Mouse (Mus musculus) midbrain, embryonic 15.5 days (tissue): ENCODE measurements around the gene Csf1. TPM values are rescaled to one million over a fixed set of nuclear protein-coding genes. Genes with fewer than 3 reads are reported as not detected.

Experiments used
- ATAC-seq: fragments of 200-750 bp; cut with Nextera tagmentation; replicated peaks from 2 replicates; pipeline ENCODE4 v1.8.0; 2017; ENCODE audit warnings: moderate TSS enrichment
- H3K27ac ChIP-seq: fragments of 300-500 bp; sonication (generic); 2 replicates; pipeline ENCODE4 v1.5.1; 2015; ENCODE audit warnings: mild to moderate bottlenecking, inconsistent platforms
- H3K27me3 ChIP-seq: fragments of 300-500 bp; sonication (generic); replicated peaks from 2 replicates; pipeline ENCODE4 v1.6.1; 2015; ENCODE audit warnings: inconsistent platforms
- H3K36me3 ChIP-seq: fragments of 300-500 bp; sonication (generic); replicated peaks from 2 replicates; pipeline ENCODE4 v1.6.1; 2015; ENCODE audit warnings: inconsistent platforms
- H3K4me1 ChIP-seq: fragments of 300-500 bp; sonication (generic); 2 replicates; pipeline ENCODE4 v1.6.1; 2015; ENCODE audit warnings: inconsistent platforms
- H3K4me2 ChIP-seq: fragments of 300-500 bp; sonication (generic); 2 replicates; pipeline ENCODE4 v1.6.1; 2015; ENCODE audit warnings: inconsistent platforms, mild to moderate bottlenecking, moderate library complexity
- H3K4me3 ChIP-seq: fragments of 300-500 bp; sonication (generic); 2 replicates; pipeline ENCODE4 v1.5.1; 2015; ENCODE audit warnings: mild to moderate bottlenecking, inconsistent platforms
- H3K9ac ChIP-seq: fragments of 300-500 bp; sonication (generic); 2 replicates; pipeline ENCODE4 v1.6.1; 2015; ENCODE audit warnings: mild to moderate bottlenecking, inconsistent platforms
- H3K9me3 ChIP-seq: fragments of 300-500 bp; sonication (generic); 2 replicates; pipeline ENCODE4 v1.6.1; 2016; ENCODE audit warnings: inconsistent platforms
- WGBS: fragments of 180-500 bp; shearing (Covaris S2); methylation state at CpG from one replicate; pipeline ENCODE4 v1.1.7; 2015; ENCODE audit warnings: mixed read lengths; 5-methylcytosine and 5-hydroxymethylcytosine counted together
- polyA plus RNA-seq: library from polyadenylated mRNA; unstranded; fragments of >200 nt; fragmentation: Nextera tagmentation; extraction: Ambion mirVana; gene quantifications from 2 replicates; pipeline ENCODE4 v1.2.1, GENCODE M21; 2015

Csf1 gene
- polyA plus RNA-seq, 1 experiment from 2014 or later = 6.7 TPM

DNA sequence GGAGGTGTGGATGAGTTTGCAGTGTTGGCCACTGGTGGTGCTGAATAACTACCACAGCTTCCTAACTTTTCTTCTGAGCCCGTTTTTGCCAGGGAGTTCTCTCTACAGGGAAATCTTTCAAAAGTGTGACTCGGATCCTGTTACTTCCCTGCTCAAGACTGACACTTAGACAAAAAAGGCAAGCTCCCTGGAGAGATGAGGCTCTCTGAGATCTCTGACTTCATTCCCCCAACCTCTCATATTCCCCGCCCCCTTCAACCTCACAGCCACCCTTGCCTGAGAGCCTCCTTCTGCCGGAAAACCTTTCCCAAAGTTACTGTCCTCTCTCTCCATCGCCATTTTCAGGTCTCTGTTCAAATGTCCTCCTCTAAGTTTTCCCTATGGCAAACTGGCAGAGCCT lies 14.8 kb upstream of the Csf1 start:
- H3K4me3 ChIP-seq = no peak overlapping the region
- no peak for ATAC-seq
- 43% methylated on average over 5 of the region's 5 CpGs for WGBS
- no peak overlapping the region for H3K4me2 ChIP-seq
- no peaks in the 10 kb centered on the region for H3K27me3 ChIP-seq
- no peaks in the 10 kb centered on the region for H3K9me3 ChIP-seq
- H3K4me1 ChIP-seq = no peaks in the 10 kb centered on the region
- H3K27ac ChIP-seq = no peak overlapping the region
- no peaks in the 10 kb centered on the region for H3K36me3 ChIP-seq
- H3K9ac ChIP-seq = no peak overlapping the region

DNA sequence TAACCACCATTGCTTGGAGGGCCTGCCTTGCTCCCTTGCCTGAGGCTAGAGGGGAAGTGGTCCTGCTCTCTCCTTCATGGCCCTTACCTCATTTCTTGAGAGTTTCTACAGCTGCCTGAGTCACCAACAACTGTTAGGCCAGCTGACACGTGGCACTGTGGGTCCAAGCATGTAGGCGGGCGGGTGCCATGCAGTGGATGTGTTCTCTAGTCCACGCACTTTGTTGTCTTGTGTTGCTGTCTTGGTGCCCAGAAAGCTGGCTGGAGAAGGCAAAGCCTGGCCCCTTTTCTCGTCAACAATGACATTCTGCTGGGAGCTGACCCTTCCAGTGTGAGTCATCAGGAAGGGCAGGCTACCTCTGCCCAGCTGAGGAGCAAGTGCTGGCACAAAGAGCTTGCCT lies 12.6 kb upstream of the Csf1 start:
- Histone ChIP-seq H3K36me3 (no peaks in the 10 kb centered on the region), H3K4me1 (no peaks in the 10 kb centered on the region), H3K27ac (no peak overlapping the region), H3K9ac (no peak overlapping the region), H3K9me3 (no peaks in the 10 kb centered on the region), H3K4me2 (no peak overlapping the region), H3K4me3 (no peak overlapping the region), H3K27me3 (no peaks in the 10 kb centered on the region)
- ATAC-seq = no peak
- WGBS = 83% methylated on average over 5 of the region's 5 CpGs

DNA sequence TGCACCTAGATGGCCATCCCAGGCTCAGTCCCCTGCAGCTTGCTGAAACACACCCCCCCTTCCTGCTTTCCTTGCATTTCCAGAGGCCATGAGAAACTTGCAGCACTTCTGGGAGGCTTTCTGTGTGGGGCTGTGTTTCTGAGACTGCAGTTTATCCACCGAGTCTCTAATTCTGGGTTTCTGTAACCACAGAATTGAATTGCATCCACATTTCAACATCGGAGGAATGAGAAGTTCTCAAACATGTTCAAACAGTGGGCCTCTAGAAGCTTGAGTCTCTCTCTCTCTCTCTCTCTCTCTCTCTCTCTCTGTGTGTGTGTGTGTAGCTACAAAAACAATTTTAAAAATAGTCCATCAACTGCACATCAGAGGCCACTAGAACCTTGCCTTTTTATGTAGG lies 9.4 kb upstream of the Csf1 start:
- H3K9me3 ChIP-seq = no peaks in the 10 kb centered on the region
- H3K4me1 ChIP-seq = no peaks in the 10 kb centered on the region
- H3K4me2 ChIP-seq = no peak overlapping the region
- WGBS = 80% methylated on average over 2 of the region's 2 CpGs
- ATAC-seq = no peak
- no peak overlapping the region for H3K9ac ChIP-seq
- H3K36me3 ChIP-seq = no peaks in the 10 kb centered on the region
- H3K27me3 ChIP-seq = no peaks in the 10 kb centered on the region
- no peak overlapping the region for H3K27ac ChIP-seq
- no peak overlapping the region for H3K4me3 ChIP-seq

DNA sequence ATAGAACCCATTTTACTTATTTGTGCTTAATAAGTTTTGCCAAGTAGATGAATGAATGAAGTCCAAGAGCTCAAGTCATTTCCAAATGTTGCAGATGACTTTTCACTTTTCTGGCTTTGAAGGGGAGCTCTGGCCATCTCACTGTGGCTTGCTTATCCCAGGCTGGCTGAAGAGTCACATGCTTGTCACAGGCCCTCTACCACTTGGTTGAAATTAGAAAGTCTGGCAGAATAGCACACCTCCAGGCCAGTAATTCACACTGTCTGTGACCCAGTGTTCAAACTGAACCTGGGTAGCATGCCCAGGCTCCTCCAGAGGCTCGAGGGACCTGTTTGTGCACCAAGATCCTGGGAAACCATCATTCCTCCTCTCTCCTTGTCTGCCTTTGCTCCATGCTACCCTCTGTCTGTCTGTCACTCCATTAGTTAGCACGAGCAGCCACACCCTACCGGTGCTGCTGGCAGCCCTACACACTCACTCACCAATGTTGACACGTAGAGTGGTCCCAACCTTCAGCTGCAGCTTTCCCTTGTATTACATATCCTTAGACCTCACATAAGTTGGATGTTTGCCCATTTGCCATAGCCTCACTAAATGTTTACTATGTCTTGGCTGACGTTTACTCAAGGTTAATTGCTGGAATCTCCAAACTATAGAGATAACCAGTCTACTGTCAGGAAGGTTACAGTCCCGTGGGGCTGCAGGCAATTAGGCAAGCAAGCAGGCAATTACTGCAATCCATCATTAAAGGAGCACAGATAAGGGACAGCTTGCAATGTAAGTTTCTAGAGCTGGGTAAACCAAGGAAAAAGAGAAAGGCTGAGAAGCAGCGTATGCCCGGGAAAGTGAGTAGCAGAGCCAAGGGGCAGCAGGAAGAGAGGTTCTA lies 8.1 kb upstream of the Csf1 start:
- WGBS = 76% methylated on average over 8 of the region's 8 CpGs
- Histone ChIP-seq H3K9ac (no peak overlapping the region), H3K4me2 (no peak overlapping the region), H3K27ac (no peak overlapping the region), H3K9me3 (no peaks in the 10 kb centered on the region), H3K27me3 (no peaks in the 10 kb centered on the region; the same call in 1 of the 2 replicates), H3K36me3 (no peaks in the 10 kb centered on the region), H3K4me1 (no peaks in the 10 kb centered on the region), H3K4me3 (no peak overlapping the region)
- ATAC-seq = no peak

DNA sequence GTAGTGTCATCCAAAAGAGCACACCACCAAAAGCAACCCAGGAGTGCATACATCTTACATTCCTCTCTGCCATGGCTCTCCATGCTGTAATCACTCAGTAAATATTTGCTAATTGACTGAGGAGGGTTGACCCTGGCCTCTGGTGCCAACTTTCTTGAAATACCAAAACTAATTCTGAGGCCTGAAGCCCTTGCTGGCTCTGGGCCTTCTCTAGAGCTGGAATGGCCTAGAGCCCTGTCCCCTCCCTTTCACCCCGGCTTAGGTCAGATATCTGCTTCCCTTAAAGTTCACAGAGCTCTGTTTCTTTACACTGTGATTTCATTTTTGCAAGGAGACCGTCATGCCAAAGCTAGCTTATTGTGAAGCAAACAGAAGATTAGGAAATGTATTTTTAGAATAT lies 6.5 kb upstream of the Csf1 start:
- ATAC-seq = no peak
- Histone ChIP-seq H3K4me3 (no peak overlapping the region), H3K4me2 (no peak overlapping the region), H3K36me3 (no peaks in the 10 kb centered on the region), H3K27ac (no peak overlapping the region), H3K27me3 (no peaks in the 10 kb centered on the region; the same call in 1 of the 2 replicates), H3K9ac (no peak overlapping the region), H3K4me1 (no peaks in the 10 kb centered on the region), H3K9me3 (no peaks in the 10 kb centered on the region)
- WGBS = 76% methylated on average over 2 of the region's 2 CpGs

DNA sequence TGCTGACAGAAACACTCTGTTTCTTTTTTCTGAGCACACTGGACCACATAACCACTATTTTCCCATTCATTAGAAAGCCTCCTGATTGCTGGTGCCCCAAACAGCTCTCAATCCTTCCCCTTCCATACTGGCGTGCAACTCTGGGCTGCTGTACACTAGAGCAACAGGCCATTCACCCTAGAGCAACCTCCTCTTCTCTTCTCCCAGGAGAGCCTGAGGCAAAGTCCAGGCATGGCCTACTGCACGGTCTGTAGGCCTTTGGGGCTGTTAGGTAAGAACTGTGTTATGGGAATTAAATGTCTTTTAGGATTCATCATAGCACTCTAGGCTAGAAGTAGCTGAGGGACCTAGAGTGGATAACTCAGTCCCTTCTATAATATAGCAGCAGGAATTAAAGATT lies 5.7 kb upstream of the Csf1 start:
- Histone ChIP-seq H3K27me3 (no peaks in the 10 kb centered on the region; the same call in 1 of the 2 replicates), H3K4me3 (no peak overlapping the region), H3K4me2 (no peak overlapping the region), H3K9ac (no peak overlapping the region), H3K9me3 (no peaks in the 10 kb centered on the region), H3K36me3 (no peaks in the 10 kb centered on the region), H3K27ac (no peak overlapping the region), H3K4me1 (no peaks in the 10 kb centered on the region)
- ATAC-seq = no peak
- 87% methylated on average over 2 of the region's 2 CpGs for WGBS

DNA sequence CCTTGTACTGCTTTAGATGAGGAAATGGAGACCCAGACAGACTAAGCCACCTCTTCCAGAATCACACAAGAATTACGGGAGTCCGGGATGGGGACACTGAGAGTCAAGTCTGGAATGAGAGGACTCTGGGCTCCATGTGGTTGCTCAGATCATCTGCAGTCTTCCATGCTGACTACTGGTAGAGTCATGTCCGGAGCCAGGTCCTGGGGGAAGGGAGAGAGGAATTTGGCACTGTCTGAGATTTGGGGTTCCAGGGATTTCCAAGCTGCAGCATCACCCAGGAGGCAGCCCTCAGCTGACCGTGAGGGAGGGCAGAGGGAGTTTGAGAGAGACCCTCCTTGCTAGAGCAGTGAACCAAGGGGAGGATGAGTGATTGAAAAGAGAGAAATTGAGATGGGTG lies 3.3 kb upstream of the Csf1 start:
- 90% methylated on average over 4 of the region's 4 CpGs for WGBS
- Histone ChIP-seq H3K4me1 (peaks cover 20% of the 10 kb centered on the region), H3K27me3 (no peaks in the 10 kb centered on the region; the same call in 1 of the 2 replicates), H3K9me3 (no peaks in the 10 kb centered on the region), H3K4me2 (no peak overlapping the region), H3K36me3 (no peaks in the 10 kb centered on the region), H3K4me3 (no peak overlapping the region), H3K27ac (no peak overlapping the region), H3K9ac (no peak overlapping the region)
- no peak for ATAC-seq

DNA sequence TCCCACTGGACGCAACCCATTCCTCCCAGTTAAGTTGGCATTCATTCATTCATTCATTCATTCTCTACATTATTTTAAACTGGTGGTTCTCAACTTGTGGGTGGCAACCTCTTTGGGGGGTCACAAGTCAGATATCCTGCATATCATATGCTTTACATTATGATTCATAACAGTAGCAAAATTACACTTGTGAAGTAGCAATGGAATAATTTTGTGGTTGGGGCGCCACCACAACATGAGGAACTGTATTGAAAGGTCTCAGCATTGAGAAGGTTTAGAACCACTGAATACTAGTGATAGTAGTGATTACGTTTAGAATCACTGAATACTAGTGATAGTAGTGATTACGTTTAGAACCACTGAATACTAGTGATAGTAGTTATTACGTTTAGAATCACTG lies 1.2 kb upstream of the Csf1 start:
- Histone ChIP-seq H3K9me3 (no peaks in the 10 kb centered on the region), H3K27me3 (no peaks in the 10 kb centered on the region; the same call in 1 of the 2 replicates), H3K4me3 (no peak overlapping the region), H3K36me3 (no peaks in the 10 kb centered on the region), H3K4me2 (no peak overlapping the region), H3K4me1 (peaks cover 27% of the 10 kb centered on the region), H3K27ac (no peak overlapping the region), H3K9ac (no peak overlapping the region)
- WGBS = 98% methylated on average over 5 of the region's 5 CpGs
- ATAC-seq = no peak

DNA sequence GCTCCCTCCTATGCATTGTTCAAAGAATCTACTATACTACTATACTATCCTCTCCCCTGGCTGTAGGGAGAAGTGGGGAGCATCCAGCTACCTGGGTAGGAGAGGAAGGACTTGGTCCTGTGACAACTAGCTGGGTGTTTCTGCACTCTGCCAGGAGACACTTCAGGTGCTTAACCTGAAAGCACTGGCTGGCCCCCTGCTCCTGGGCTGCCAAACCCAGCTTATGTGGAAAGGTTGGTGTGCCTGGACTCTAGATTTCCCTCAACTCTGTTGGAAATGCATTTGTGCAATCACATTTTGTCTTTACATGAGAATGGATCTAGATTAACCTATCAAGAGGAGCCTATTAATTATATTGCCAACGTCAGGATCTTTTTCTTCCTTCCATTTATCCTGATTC lies 502 bp upstream of the Csf1 start:
- peak overlapping the region; percentile 53 for H3K27ac ChIP-seq
- no peaks in the 10 kb centered on the region for H3K36me3 ChIP-seq
- no peaks in the 10 kb centered on the region; the same call in 1 of the 2 replicates for H3K27me3 ChIP-seq
- H3K4me3 ChIP-seq = 0 out of 2 replicates have a peak overlapping the region, but pooled peaks have one; percentile 47
- H3K4me1 ChIP-seq = peaks cover 27% of the 10 kb centered on the region
- 47% methylated on average over 1 of the region's 1 CpGs for WGBS
- no peak overlapping the region for H3K9ac ChIP-seq
- no peak; the same call in 1 of the 2 replicates for ATAC-seq
- H3K4me2 ChIP-seq = peak overlapping the region; percentile 92
- no peaks in the 10 kb centered on the region for H3K9me3 ChIP-seq

DNA sequence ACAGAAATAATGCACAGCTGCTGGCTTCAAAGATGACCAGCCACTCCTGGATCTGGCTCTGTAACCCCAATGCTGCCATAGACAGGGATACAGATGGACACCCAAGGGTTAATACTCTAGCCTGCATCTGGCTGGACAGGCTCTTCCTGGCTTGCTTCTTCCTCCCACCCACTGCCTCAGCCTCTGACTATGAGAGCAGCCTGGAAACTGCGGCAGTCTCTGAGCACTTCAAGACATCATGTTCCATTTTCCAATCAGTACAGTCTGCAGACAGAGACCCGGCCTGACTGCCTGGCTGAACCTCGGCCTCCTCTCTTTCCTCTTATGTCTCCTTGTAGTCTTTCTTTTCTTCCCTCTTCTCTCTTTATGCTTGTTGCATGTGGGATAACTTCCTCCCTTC lies 1.6 kb downstream of the Csf1 start:
- H3K4me3 ChIP-seq = peak overlapping the region; percentile 47
- H3K27me3 ChIP-seq = no peaks in the 10 kb centered on the region
- ATAC-seq = 0 out of 2 replicates have a peak, but pooled peaks have one; percentile 21
- no peaks in the 10 kb centered on the region for H3K9me3 ChIP-seq
- no peak overlapping the region for H3K27ac ChIP-seq
- H3K4me1 ChIP-seq = peaks cover 27% of the 10 kb centered on the region
- no peak overlapping the region for H3K9ac ChIP-seq
- no peaks in the 10 kb centered on the region for H3K36me3 ChIP-seq
- WGBS = 27% methylated on average over 3 of the region's 3 CpGs
- H3K4me2 ChIP-seq = peak overlapping the region; percentile 92

DNA sequence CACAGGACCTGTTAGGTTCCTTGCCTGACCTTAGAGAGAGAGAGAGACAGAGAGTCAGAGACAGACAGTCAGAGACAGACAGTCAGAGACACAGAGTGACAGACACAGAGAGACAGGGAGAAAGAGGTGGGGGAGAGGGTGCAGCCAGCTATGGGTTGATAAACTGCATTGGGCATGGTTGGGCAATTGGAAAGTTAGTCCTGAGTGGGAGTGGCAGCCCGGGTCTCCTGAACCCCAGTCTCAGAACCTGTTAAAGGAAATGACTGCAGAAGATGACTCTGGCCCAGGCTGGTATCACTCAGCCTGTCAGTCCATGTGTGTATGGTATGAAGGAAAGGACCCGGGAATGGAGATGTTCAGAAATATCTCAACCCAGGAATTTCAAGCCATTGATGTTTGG lies 2.1 kb downstream of the Csf1 start:
- WGBS = 89% methylated on average over 2 of the region's 2 CpGs
- no peaks in the 10 kb centered on the region for H3K27me3 ChIP-seq
- peak overlapping the region; percentile 92 for H3K4me2 ChIP-seq
- H3K9ac ChIP-seq = no peak overlapping the region
- no peak overlapping the region for H3K4me3 ChIP-seq
- no peaks in the 10 kb centered on the region for H3K36me3 ChIP-seq
- no peak for ATAC-seq
- H3K9me3 ChIP-seq = no peaks in the 10 kb centered on the region
- H3K27ac ChIP-seq = no peak overlapping the region
- peaks cover 27% of the 10 kb centered on the region for H3K4me1 ChIP-seq

DNA sequence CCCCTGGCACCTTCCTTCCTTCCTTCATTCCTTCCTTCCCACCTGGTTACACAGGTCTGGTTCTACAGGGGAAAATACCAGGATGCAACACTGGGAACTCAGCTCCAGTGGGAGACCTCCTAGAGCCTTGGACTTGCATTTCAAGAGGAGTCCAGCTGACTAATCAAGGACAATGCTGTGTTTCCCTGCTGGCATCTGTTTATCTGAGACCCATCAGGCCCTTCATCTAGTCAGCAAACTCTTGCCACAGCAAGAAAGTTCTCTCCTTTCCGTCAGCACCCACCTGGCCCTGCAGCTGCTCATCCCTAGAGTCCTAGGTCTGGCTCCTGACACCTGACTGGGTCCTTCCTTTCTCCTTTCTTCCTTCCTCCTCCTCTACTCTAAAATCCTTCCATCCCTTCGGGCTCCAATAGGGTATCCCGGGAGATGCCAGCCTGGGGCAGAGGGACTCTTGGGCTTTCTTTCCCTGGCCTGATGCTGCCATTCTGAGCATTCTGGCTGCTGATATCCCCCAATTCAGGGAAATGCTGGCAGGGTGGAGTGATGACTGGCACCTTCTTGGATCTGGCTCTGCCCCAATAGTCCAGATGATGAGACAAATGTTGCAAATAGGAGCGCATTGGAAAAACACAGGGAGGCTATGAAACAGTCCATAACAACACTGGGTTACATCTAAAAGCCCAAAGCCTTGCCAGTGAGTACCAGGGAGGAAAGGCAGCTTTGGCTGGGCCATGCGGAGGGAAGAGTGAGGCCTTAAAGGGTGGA lies 2.7 kb downstream of the Csf1 start:
- no peak overlapping the region for H3K4me2 ChIP-seq
- no peaks in the 10 kb centered on the region for H3K36me3 ChIP-seq
- H3K27ac ChIP-seq = no peak overlapping the region
- H3K4me1 ChIP-seq = peaks cover 27% of the 10 kb centered on the region
- no peak for ATAC-seq
- H3K9me3 ChIP-seq = no peaks in the 10 kb centered on the region
- no peak overlapping the region for H3K9ac ChIP-seq
- H3K27me3 ChIP-seq = no peaks in the 10 kb centered on the region
- H3K4me3 ChIP-seq = no peak overlapping the region
- 86% methylated on average over 5 of the region's 5 CpGs for WGBS
